8 mouse cellular contexts compared by ENCODE assay signal in genomic region chr15:78988499-78988971, GRCm38 (mm10). TPM values are rescaled to one million over a fixed set of nuclear protein-coding genes. Genes with fewer than 3 reads are reported as not detected.
DNase-seq lines count a peak whose midpoint lies in the region; ATAC-seq and TF ChIP-seq lines count a peak whose summit lies in the region.

No protein-coding gene starts in this region.

- no peak for ATAC-seq in forebrain, embryonic 12.5 days (ENCODE audit: low FRiP score)

- H3K4me1 ChIP-seq in forebrain, embryonic 12.5 days = peaks cover 25% of the 10 kb centered on the region
- peaks cover 59% of the 10 kb centered on the region for H3K4me1 ChIP-seq in forebrain, embryonic 10.5 days
- peaks cover 59% of the 10 kb centered on the region for H3K4me1 ChIP-seq in cerebellum, adult 2 months (ENCODE audit: control insufficient read depth, insufficient read depth, low read length)
- peaks cover 15% of the 10 kb centered on the region; the same call in 1 of the 2 replicates for H3K4me1 ChIP-seq in kidney, adult 2 months (ENCODE audit: control insufficient read depth, insufficient read depth, low read length)

- intact Hi-C loops in left cerebral cortex, postnatal 14 days (cut with DNase I) = no loop called here

- H3K4me3 ChIP-seq in forebrain, embryonic 12.5 days (replicated peaks) = no peak overlapping the region
- H3K4me3 ChIP-seq in forebrain, embryonic 10.5 days = no peak overlapping the region
- H3K4me3 ChIP-seq in cerebellum, adult 2 months (replicated peaks; ENCODE audit: insufficient read depth, low read depth, low read length) = no peak overlapping the region
- no peak overlapping the region for H3K4me3 ChIP-seq in kidney, adult 2 months (ENCODE audit: insufficient read depth, low read depth, low read length)

- no peak overlapping the region for H3K9ac ChIP-seq in forebrain, embryonic 12.5 days

- 72% methylated on average over 14 of the region's 14 CpGs for WGBS in forebrain, embryonic 12.5 days
- 91% methylated on average over 14 of the region's 14 CpGs for WGBS in forebrain, embryonic 10.5 days
- WGBS in cerebellum, adult 2 months = under 1% methylated on average over 14 of the region's 14 CpGs
- 25% methylated on average over 14 of the region's 14 CpGs for WGBS in kidney, adult 2 months

- H3K9me3 ChIP-seq in forebrain, embryonic 12.5 days = no peaks in the 10 kb centered on the region
- no peaks in the 10 kb centered on the region for H3K9me3 ChIP-seq in forebrain, embryonic 10.5 days

- no peak for TF ChIP-seq CTCF in cerebellum, adult 2 months (IDR thresholded peaks at IDR 0.05; ENCODE audit: borderline replicate concordance, insufficient read depth, low read depth, low read length)
- TF ChIP-seq CTCF in kidney, adult 2 months (conservative IDR thresholded peaks at IDR 0.05; ENCODE audit: insufficient read depth, insufficient read length, low read depth, low read length) = no peak

- peaks cover 52% of the 10 kb centered on the region for H3K36me3 ChIP-seq in forebrain, embryonic 12.5 days (replicated peaks)
- peaks cover 76% of the 10 kb centered on the region for H3K36me3 ChIP-seq in forebrain, embryonic 10.5 days (replicated peaks)
- no peaks in the 10 kb centered on the region for H3K36me3 ChIP-seq in kidney, adult 2 months (ENCODE audit: control insufficient read depth, insufficient read depth, low read length)

- no peaks in the 10 kb centered on the region for H3K27me3 ChIP-seq in forebrain, embryonic 12.5 days
- H3K27me3 ChIP-seq in forebrain, embryonic 10.5 days (ENCODE audit: poor library complexity, severe bottlenecking) = no peaks in the 10 kb centered on the region
- no peaks in the 10 kb centered on the region for H3K27me3 ChIP-seq in cerebellum, adult 2 months (ENCODE audit: control insufficient read depth, insufficient read depth, low read length)
- H3K27me3 ChIP-seq in kidney, adult 2 months (replicated peaks; ENCODE audit: control insufficient read depth, insufficient read depth, low read length) = no peaks in the 10 kb centered on the region

- H3K4me2 ChIP-seq in forebrain, embryonic 12.5 days = no peak overlapping the region

- peak overlapping the region; percentile 68 for H3K27ac ChIP-seq in forebrain, embryonic 12.5 days
- H3K27ac ChIP-seq in forebrain, embryonic 10.5 days = no peak overlapping the region
- peak overlapping the region; percentile 77 for H3K27ac ChIP-seq in cerebellum, adult 2 months (ENCODE audit: insufficient read depth, low read length)
- no peak overlapping the region for H3K27ac ChIP-seq in kidney, adult 2 months (ENCODE audit: insufficient read depth, low read depth, low read length)

- no peak for DNase-seq in forebrain, embryonic 10.5 days (ENCODE audit: extremely low spot score, low spot score)
- DNase-seq in cerebellum, adult 2 months = peak; percentile 99
- DNase-seq in gastrocnemius, postnatal 25 days = peak; percentile 65
- peak; percentile 74 for DNase-seq in kidney, adult 2 months
- DNase-seq in left cerebral cortex, postnatal 14 days (ENCODE audit: low spot score in 2 of 2) = peak; percentile 84 to 92
- peak; percentile 64 for DNase-seq in retina, postnatal 7 days (ENCODE audit: low read depth, low spot score)
- DNase-seq in thymus, postnatal 36 days = no peak

- TF ChIP-seq POLR2A in cerebellum, adult 2 months (IDR thresholded peaks at IDR 0.05; ENCODE audit: borderline replicate concordance, insufficient read depth, low read length) = peak; percentile 42; the same call in 1 of the 2 replicates
- no peak for TF ChIP-seq POLR2A in kidney, adult 2 months (IDR thresholded peaks at IDR 0.05; ENCODE audit: low read depth, low read length)

RNA-seq across cellular contexts. Expression of gene H1f0, which starts 39.7 kb away (rescaled TPM):
- 638 and 696 TPM in 2 replicates for polyA plus RNA-seq in forebrain, embryonic 12.5 days (2016; fragmentation: Nextera tagmentation; extraction: Ambion mirVana)
- polyA plus RNA-seq in forebrain, embryonic 10.5 days (2016; fragmentation: Nextera tagmentation; extraction: Ambion mirVana) = 427 and 444 TPM in 2 replicates
- polyA plus RNA-seq in cerebellum, adult 2 months (2012; rRNA removed) = 197 and 242 TPM in 2 replicates
- total RNA-seq in gastrocnemius, postnatal 25 days (2021) = 10 to 100 TPM; 73.2 to 75.3 TPM
- polyA plus RNA-seq in kidney, adult 2 months (2012; rRNA removed) = 123 and 145 TPM in 2 replicates
- total RNA-seq in left cerebral cortex, postnatal 14 days (2021) = 10 to 100 TPM; 73.5 to 88.2 TPM

RNA-seq across cellular contexts. Expression of gene Triobp, which starts 41.0 kb away (rescaled TPM):
- polyA plus RNA-seq in forebrain, embryonic 12.5 days (2016; fragmentation: Nextera tagmentation; extraction: Ambion mirVana) = 40.4 and 46.9 TPM in 2 replicates
- 39.7 and 41.6 TPM in 2 replicates for polyA plus RNA-seq in forebrain, embryonic 10.5 days (2016; fragmentation: Nextera tagmentation; extraction: Ambion mirVana)
- polyA plus RNA-seq in cerebellum, adult 2 months (2012; rRNA removed) = 35.3 and 39.4 TPM in 2 replicates
- 10 to 100 TPM; 35.3 to 42.2 TPM for total RNA-seq in gastrocnemius, postnatal 25 days (2021)
- 41.8 and 47.6 TPM in 2 replicates for polyA plus RNA-seq in kidney, adult 2 months (2012; rRNA removed)
- 10 to 100 TPM; 23.0 to 23.6 TPM for total RNA-seq in left cerebral cortex, postnatal 14 days (2021)

RNA-seq across cellular contexts. Expression of gene Galr3, which starts 53.1 kb away (rescaled TPM):
- not detected in 2 replicates for polyA plus RNA-seq in forebrain, embryonic 12.5 days (2016; fragmentation: Nextera tagmentation; extraction: Ambion mirVana)
- not detected in 2 replicates for polyA plus RNA-seq in forebrain, embryonic 10.5 days (2016; fragmentation: Nextera tagmentation; extraction: Ambion mirVana)
- 0.11 and 0.26 TPM in 2 replicates for polyA plus RNA-seq in cerebellum, adult 2 months (2012; rRNA removed)
- total RNA-seq in gastrocnemius, postnatal 25 days (2021) = not detected
- polyA plus RNA-seq in kidney, adult 2 months (2012; rRNA removed) = 0.64 and 1.2 TPM in 2 replicates
- total RNA-seq in left cerebral cortex, postnatal 14 days (2021) = under 1 TPM in 1 of 2 experiments, not detected in 1; 0.44 TPM

RNA-seq across cellular contexts. Expression of gene Nol12, which starts 53.8 kb away (rescaled TPM):
- 53.5 and 56.4 TPM in 2 replicates for polyA plus RNA-seq in forebrain, embryonic 12.5 days (2016; fragmentation: Nextera tagmentation; extraction: Ambion mirVana)
- polyA plus RNA-seq in forebrain, embryonic 10.5 days (2016; fragmentation: Nextera tagmentation; extraction: Ambion mirVana) = 63.6 and 69.9 TPM in 2 replicates
- polyA plus RNA-seq in cerebellum, adult 2 months (2012; rRNA removed) = 30.7 and 34.4 TPM in 2 replicates
- total RNA-seq in gastrocnemius, postnatal 25 days (2021) = 10 to 100 TPM; 22.2 to 23.1 TPM
- 19.3 and 24.1 TPM in 2 replicates for polyA plus RNA-seq in kidney, adult 2 months (2012; rRNA removed)
- 10 to 100 TPM; 35.3 to 39.9 TPM for total RNA-seq in left cerebral cortex, postnatal 14 days (2021)

Comparison
In these comparisons a context has a peak if more than half of its experiments do, and no peak if none do; other contexts are left out.
1. H3K27ac ChIP-seq: peak in forebrain, embryonic 12.5 days (single experiment) and cerebellum, adult 2 months (single experiment); none in forebrain, embryonic 10.5 days (single experiment) and kidney, adult 2 months (single experiment).
2. DNase-seq: peak in cerebellum, adult 2 months (2 of 2), gastrocnemius, postnatal 25 days (single experiment), kidney, adult 2 months (single experiment), left cerebral cortex, postnatal 14 days (2 of 2) and retina, postnatal 7 days (single experiment); none in forebrain, embryonic 10.5 days (single experiment) and thymus, postnatal 36 days (0 of 2).